Mouse (Mus musculus): Measurements from ENCODE around the gene Cygb.

DNA sequence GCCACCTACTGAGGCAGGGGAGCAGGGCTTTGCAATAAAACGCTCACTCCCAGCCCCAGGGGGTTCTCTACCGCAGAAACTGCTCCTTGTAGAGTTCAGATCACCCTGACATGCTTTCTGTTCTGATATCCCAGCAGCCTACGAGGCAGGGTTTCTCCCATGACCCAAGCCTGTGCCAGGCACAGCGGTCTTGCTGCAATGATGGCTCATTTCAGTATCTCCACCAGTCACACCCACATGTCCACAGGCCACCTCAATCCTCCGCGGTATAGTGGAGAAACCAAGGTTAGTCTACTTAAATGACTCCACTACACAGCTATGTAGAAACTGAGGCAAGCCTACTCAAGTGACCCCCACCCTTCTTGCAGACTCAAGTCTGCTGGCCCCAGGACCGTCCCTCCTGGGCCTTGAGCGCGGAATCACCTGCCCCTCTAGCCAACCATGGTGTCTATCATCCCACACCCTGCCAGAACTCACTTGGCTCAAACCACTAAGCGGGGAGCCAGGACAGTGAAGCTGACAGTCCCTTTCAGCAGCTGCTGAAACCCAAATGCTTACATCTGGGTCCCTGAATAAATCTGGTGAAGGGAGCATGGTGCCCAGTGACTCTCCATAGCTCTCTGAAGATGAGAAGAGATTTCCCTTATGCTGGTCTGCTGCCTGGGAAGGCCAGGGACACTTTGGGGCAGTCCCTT is 33.4 kb downstream of the Cygb start:
- TF ChIP-seq CTCF (IDR thresholded peaks at IDR 0.05; ENCODE audit: borderline replicate concordance, extremely low read depth, insufficient read depth, insufficient read length) (no peak), POLR2A (IDR thresholded peaks at IDR 0.05; ENCODE audit: borderline replicate concordance, extremely low read depth, insufficient read depth, insufficient read length, poor library complexity, severe bottlenecking) (no peak)

Measured in brain, embryonic 14.5 days (tissue).